Mouse (Mus musculus) kidney, adult 2 months (tissue): ENCODE measurements around the gene Pprc1. TPM values are rescaled to one million over a fixed set of nuclear protein-coding genes. Genes with fewer than 3 reads are reported as not detected.
A peak's percentile ranks its signal among the peaks of the same experiment; 100 is the strongest.

Experiments used
- DNase-seq: peaks from one replicate; pipeline ENCODE4 v3.0.0; 2021
- H3K27ac ChIP-seq: fragments of 200-500 bp; 2 replicates; pipeline ENCODE4 v1.5.1; 2012; ENCODE audit warnings: low read depth, low read length, control low read depth, inconsistent platforms; ENCODE audit not compliant: insufficient read depth
- H3K27me3 ChIP-seq: fragments of 200-500 bp; replicated peaks from 2 replicates; pipeline ENCODE4 v1.6.1; 2012; ENCODE audit warnings: mild to moderate bottlenecking, moderate library complexity, low read length, inconsistent platforms; ENCODE audit not compliant: control insufficient read depth, insufficient read depth
- H3K36me3 ChIP-seq: fragments of 200-500 bp; 2 replicates; pipeline ENCODE4 v1.6.1; 2012; ENCODE audit warnings: mild to moderate bottlenecking, moderate library complexity, low read length, inconsistent platforms; ENCODE audit not compliant: control insufficient read depth, insufficient read depth
- H3K4me1 ChIP-seq: fragments of 200-500 bp; 2 replicates; pipeline ENCODE4 v1.6.1; 2011; ENCODE audit warnings: low read length; ENCODE audit not compliant: control insufficient read depth, insufficient read depth
- H3K4me3 ChIP-seq: fragments of 200-500 bp; 2 replicates; pipeline ENCODE4 v1.5.1; 2011; ENCODE audit warnings: mild to moderate bottlenecking, low read depth, low read length, control low read depth; ENCODE audit not compliant: insufficient read depth
- CTCF ChIP-seq: fragments of 200-500 bp; conservative IDR thresholded peaks from 2 replicates; pipeline ENCODE4 v1.5.1; 2011; ENCODE audit warnings: low read depth, mild to moderate bottlenecking, control low read depth, low read length, moderate library complexity, mixed read lengths; ENCODE audit not compliant: insufficient read depth, insufficient read length
- POLR2A ChIP-seq: fragments of 200-500 bp; IDR thresholded peaks from one replicate; pipeline ENCODE4 v1.6.1; 2011; ENCODE audit warnings: low read depth, low read length, control low read depth
- WGBS: fragments of 180-500 bp; shearing (Covaris S2); methylation state at CpG from one replicate; pipeline ENCODE4 v1.1.7; 2018; 5-methylcytosine and 5-hydroxymethylcytosine counted together
- polyA plus RNA-seq: library from polyadenylated mRNA; depleted of rRNA; stranded (reverse); fragments of >200 nt; gene quantifications from 2 replicates; pipeline ENCODE4 v1.2.3, GENCODE M21; 2012

Gene Pprc1
- polyA plus RNA-seq, 1 experiment = 10.8 TPM

DNA sequence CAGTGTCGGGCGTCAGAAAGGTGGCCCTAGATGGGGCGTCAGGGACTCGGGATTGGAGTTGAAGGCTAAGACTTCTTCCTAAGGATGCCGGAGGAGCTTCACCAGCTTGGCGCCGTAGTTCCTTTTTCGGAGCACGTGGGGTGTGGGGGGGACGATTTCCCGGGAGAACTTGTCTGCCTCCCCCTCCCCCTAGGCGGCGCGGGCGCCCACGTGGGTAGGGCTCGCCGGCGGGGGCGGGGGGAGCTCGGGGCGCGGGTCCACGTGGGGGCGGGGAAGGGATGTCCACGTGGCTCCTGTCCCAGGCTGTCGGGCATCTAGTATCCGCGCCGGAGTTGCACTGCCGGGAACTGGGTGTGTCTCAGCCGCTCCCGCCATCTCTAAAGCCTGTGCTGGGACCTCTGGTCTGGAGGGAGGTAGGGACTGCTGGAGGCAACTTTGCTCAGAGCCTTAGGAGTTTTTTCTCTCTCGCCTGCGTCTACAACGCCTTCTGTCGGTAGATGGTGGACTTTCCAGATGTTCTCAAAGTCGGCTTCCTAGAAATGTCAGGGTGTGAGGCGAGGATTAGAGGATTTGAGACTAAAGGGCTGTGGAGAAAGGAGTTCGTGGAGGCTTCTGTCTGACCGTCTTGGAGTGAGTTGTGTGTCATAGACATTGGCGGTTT lies 12.4 kb downstream of the Pprc1 start:
- WGBS = under 1% methylated on average over 42 of the region's 42 CpGs
- TF ChIP-seq CTCF (0 out of 2 replicates have a peak, but pooled peaks have one; percentile 21), POLR2A (no peak)
- DNase-seq = peak; percentile 89
- Histone ChIP-seq H3K4me1 (peaks cover 9% of the 10 kb centered on the region; the same call in 1 of the 2 replicates), H3K4me3 (peak overlapping the region; percentile 95), H3K27ac (peak overlapping the region; percentile 69), H3K27me3 (no peaks in the 10 kb centered on the region), H3K36me3 (no peaks in the 10 kb centered on the region)

GRCm38 (mm10) chr19:46058466-46058865 lies 13.8 kb downstream of the Pprc1 start:
- no peak for DNase-seq
- TF ChIP-seq CTCF (no peak), POLR2A (no peak)
- Histone ChIP-seq H3K4me3 (no peak overlapping the region), H3K27ac (no peak overlapping the region), H3K27me3 (no peaks in the 10 kb centered on the region), H3K4me1 (peaks cover 9% of the 10 kb centered on the region; the same call in 1 of the 2 replicates), H3K36me3 (no peaks in the 10 kb centered on the region)
- WGBS = 96% methylated on average over 7 of the region's 7 CpGs

DNA sequence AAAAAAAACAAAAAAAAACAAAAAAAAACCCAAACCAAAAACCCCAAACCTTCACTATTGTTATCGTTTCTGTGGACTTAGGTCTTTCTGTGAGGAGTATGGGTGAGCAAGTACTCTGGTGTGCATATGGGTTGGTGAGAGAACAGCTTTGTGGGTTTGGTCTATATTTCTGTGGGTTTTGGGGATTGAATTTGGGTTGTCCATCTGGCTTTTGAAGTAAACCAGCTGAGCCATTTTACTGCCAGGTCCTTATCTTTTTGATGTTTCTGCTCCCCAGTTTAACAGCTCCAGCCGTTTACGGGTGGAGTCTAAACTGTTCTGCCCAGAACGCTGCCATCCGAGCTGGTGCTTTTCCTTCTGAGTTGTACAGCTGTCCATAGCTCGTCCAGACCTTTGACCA lies 16.2 kb downstream of the Pprc1 start:
- H3K36me3 ChIP-seq = no peaks in the 10 kb centered on the region
- H3K27me3 ChIP-seq = no peaks in the 10 kb centered on the region
- 66% methylated on average over 6 of the region's 6 CpGs for WGBS
- no peak overlapping the region for H3K4me3 ChIP-seq
- no peak for DNase-seq
- no peak overlapping the region for H3K27ac ChIP-seq
- TF ChIP-seq POLR2A (no peak), CTCF (no peak)
- H3K4me1 ChIP-seq = peaks cover 9% of the 10 kb centered on the region; the same call in 1 of the 2 replicates

GRCm38 (mm10) chr19:46068054-46068453 lies 23.4 kb downstream of the Pprc1 start:
- TF ChIP-seq CTCF (no peak), POLR2A (no peak)
- 82% methylated on average over 10 of the region's 10 CpGs for WGBS
- no peak for DNase-seq
- no peaks in the 10 kb centered on the region for H3K36me3 ChIP-seq
- H3K27me3 ChIP-seq = no peaks in the 10 kb centered on the region
- no peak overlapping the region for H3K27ac ChIP-seq
- no peaks in the 10 kb centered on the region for H3K4me1 ChIP-seq
- H3K4me3 ChIP-seq = no peak overlapping the region

DNA sequence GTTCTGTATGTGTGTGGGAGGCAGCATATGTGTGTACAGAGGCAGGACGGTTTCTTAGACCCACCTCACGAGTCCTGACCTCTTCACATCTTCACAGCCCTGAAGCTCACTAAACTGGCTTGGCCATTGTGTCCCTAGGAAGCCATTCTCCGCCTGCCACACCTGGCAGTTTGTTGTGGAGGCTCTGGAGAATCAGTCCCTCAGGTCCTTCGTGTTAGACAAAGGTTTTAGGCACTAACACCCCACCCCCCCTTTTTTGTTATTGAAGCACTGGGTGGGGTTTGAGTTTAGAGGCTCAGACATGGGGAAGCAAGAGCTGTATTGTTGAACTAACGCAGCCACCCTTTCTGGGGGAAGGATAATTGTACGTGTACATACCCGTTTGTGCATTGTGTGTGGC lies 28.6 kb downstream of the Pprc1 start:
- H3K27ac ChIP-seq = no peak overlapping the region
- TF ChIP-seq CTCF = no peak
- no peak for TF ChIP-seq POLR2A
- WGBS = 89% methylated on average over 7 of the region's 7 CpGs
- H3K4me3 ChIP-seq = no peak overlapping the region
- H3K27me3 ChIP-seq = no peaks in the 10 kb centered on the region
- H3K4me1 ChIP-seq = peaks cover 6% of the 10 kb centered on the region; the same call in 1 of the 2 replicates
- no peak for DNase-seq
- H3K36me3 ChIP-seq = no peaks in the 10 kb centered on the region

- Histone ChIP-seq H3K4me1 (peaks cover 6% of the 10 kb centered on the region; the same call in 1 of the 2 replicates), H3K27me3 (no peaks in the 10 kb centered on the region), H3K27ac (no peak overlapping the region), H3K36me3 (no peaks in the 10 kb centered on the region), H3K4me3 (no peak overlapping the region)
- DNase-seq = no peak
- WGBS = 96% methylated on average over 5 of the region's 5 CpGs
- TF ChIP-seq POLR2A (no peak), CTCF (no peak)
Observed at GRCm38 (mm10) chr19:46074266-46074665, 29.6 kb downstream of the Pprc1 start.
